Mouse (Mus musculus): ENCODE measurements around the gene Cct8l1.

DNA sequence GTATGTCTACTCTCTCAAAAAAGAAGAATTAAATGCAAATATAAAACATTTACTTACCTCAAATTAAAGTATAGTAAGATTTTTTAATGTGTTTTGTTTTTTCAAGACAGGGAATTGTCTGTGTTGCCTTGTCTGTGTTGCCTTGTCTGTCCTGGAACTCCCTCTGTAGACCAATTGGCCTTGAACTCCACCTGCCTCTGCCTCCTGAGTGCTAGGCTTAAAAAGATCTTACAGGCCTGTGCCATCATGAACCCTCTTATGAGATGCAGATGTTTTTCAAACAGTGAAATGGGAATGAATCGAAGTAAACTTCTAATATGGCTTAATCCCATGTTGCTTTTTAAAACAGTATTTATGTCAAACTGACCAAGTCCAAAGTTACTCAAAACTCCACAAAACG is 19.2 kb upstream of the Cct8l1 start:
- no peak for TF ChIP-seq FLI1 (IDR thresholded peaks at IDR 0.05; ENCODE audit: low read length)
- no peak for TF ChIP-seq GATA1 (IDR thresholded peaks at IDR 0.05; ENCODE audit: borderline replicate concordance, low read length)

All from megakaryocyte, embryonic 14.5 days (primary cell).